Mouse (Mus musculus): Measurements from ENCODE around the gene Nampt.
"Not testable (repeated sequence)": the region's sequence is repeated elsewhere in the genome, so short reads cannot be mapped to it uniquely, and the experiment has no call there.

Nampt gene

DNA sequence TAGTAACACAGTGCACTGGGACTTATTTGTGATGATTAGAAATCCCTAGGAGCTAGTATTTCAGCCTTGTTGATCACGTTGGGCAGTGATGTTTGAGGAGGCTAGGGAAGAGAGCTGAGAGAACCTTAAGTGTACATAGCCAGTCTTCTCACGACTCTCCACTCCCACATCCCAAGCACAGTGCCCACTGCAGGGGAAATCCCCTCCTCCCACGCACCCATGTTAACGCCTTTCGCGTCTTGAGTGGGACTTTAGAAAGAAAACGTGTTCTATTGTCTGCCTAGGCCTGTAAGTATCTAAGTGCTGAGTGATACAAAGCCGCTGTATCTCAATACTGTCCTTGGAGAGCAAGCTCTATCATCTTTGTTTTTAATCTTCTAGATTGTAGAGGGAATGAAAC lies 27.0 kb downstream of the Nampt start:
- no peak for DNase-seq

DNA sequence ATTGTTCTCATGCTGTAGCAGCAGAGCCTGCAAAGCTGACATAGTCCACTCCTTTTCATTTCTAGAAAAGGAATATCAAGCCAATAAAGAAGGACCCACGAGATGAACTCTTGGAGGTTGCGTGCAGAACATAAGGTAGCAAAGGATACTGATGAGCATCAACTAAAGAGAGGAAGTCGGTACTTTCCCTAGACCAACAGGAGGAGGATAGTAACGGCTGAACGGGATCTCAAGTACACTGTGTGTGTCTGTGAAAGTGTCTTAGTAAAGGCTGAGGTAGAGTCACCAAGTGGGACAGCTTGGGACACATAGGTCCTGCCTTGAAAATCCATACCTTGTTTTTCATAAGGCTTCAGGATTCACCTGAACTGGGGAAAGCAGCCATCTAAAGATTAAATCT lies 34.4 kb downstream of the Nampt start:
- DNase-seq, result no peak

DNA sequence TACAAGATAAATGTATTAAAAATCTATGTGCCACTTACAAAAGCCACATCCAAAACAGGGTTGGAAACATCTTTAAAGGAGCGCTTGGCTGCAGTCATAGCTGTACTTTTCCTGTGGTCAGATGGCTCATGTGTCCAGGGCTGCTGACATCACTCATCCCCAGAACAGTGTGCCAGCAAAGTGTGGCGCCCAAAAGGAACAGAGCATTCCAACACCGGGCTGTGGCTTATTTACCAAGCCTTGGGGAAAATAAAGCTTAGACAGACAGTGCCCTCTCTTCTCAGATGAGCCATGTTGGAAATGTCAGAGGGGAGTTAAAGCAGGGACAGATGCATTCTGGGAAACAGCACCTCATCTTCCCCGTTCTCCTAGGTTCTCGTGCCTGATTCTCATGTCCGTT lies 35.5 kb downstream of the Nampt start:
- DNase-seq, result no peak

DNA sequence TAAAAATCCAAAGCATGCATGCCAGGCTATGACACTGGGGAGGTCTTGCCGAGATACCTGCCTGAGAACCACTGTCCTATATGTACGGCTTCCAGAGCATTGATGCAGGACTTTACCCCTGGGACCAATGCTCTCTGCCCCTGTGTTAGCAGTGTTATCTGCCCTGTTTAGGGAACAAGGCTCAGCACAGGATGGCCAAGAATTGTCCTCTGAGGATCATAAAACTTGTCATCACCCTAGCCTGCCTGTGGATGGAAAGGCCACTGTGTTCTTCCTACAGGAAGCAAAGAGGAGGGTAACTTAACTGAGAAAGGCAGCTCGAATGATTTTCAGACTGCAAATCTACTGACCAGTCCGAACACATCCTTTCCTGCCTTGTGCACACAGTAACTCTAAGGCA lies 36.1 kb downstream of the Nampt start:
- DNase-seq, result no peak

DNA sequence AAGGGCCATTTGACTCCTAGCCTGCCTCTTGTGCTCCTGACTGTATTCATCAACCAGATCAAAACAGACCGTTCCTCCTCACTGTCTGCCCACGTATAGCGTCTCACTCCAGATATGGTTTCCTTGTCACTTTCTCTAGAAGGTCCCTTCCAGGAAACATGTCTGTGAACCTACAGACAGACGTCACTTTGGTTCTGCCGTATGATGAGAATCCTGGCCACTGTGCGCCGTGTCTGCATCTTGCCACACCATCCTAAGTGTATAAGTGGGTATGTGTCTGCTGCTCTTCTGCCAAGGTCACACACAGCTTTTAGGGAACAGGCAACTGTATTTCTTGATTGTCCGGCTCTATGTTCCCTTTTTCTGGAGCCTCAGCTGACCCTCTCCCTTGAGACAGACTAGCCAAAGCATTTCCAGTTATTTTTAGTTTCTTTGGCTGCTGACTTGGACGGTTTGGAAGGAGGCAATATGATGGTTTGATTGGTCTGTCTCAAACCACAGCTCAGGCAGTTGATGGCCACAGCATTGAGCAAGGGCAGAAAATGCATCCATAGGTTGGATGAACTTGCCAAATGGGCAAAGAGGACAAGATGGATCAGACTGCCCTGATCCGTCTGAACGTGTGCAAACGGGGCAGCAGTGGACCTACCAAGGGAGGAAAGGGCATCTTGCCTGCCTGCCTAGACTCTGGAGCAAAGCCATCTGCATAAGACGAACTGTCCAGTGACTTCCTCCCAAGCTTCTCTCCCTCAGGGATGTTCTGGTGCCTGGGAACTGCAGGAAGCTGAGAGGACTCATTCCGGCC lies 37.6 kb downstream of the Nampt start:
- no peak for DNase-seq

DNA sequence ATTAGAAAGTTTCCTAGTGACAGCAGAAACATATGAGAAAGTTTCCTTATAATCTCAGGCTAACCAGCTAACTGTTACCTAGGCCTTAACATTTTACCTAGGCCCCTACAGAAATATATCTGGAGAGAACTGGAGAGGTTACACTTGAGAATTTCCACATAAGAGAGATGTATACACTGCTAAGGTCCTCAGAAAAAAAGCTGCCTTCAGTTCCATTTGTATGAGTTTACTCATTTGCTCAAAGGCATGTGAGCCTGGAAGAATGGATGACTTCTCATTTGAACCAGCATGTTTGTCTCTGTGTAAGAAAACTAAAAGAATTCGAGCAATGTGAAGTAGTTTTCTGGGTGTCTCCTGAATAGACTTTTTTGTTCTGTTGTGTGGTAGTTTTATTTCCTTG lies 39.1 kb downstream of the Nampt start:
- DNase-seq, result no peak

DNA sequence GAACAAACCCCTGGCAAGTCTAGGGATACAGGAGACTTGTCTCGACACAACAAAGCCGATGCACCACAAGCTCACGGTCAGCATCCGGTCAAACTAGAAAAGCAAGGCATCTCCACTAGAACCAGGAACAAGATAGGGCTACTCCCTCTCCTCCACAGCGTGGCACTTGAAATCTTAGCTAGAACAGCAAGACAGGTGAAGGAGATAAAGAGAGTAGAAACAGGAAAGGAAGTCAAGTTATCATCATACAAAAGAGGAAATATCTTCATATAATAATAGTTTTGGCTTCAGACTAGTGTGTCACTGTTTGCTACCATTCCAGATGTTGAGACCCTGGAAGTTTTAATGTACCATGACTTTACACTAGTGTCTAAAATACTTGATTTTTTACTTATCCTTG lies 41.5 kb downstream of the Nampt start:
- DNase-seq, result no peak

DNA sequence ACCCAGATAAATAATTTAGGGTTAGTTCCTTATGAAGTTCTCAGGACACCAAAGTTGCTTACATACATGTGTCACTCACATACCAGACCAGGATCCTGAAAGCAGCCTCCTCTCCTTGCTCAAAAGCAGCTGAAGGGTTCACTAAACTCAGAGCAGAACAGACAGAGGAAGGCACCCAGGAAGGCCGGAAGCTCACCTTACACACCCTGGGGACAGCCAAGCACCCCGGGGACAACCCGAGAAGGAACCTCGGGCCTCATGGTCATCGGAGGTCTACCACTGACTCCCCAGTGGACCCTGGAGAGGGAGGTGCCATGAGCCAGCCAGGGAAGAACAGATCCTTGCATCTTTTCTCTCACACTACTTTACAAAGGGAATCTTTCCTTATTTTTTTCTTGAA lies 51.5 kb downstream of the Nampt start:
- no peak for DNase-seq

DNA sequence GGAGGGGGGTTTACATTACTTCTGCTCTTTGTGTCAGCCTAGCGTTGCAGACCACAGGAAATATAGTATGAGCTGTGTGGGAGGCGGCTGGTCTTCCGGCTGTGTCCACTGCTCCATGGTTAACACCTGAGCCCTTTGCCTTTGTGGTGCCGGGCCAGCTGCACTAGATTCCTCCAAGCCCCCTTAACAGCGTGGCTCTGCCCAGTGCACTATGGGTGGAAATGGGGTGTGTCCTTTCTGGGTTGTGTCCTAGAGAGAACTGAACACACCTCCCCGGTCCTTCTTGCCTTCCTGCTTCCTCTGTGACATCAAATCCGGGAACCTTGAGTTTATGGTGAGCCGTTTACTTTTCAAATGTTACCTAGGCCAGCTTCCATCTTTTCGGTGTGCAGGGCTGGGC lies 58.2 kb downstream of the Nampt start:
- DNase-seq, result no peak

DNA sequence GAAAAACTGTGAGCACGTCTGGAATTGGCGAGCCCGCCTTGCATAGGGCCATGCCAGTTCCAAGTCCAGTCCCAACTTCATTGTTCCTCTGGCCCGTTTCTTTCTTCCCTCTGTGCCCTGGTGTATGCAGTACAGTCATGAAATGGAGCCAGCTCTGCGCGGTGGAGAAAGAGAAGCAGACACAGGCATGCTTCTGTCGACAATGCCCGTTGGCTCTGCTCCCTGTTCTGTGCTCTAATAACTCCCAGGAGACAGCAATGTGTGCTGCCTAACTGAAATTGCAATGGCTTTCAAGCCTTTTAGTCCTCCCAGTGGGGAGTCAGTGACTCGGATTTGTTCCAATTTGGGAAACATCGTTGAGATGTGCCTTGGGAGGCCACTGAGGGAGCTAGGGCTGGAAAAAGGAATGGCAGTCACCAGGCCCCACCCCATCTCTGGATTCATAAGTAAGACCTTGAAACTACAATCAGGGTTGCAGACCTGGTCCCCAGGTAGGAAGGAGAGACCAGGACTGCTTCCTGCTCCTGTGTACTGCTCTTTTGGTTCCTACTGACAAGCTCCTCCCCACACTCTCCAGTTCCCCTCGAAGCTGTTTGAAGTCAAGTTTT lies 58.7 kb downstream of the Nampt start:
- DNase-seq, result no peak

DNA sequence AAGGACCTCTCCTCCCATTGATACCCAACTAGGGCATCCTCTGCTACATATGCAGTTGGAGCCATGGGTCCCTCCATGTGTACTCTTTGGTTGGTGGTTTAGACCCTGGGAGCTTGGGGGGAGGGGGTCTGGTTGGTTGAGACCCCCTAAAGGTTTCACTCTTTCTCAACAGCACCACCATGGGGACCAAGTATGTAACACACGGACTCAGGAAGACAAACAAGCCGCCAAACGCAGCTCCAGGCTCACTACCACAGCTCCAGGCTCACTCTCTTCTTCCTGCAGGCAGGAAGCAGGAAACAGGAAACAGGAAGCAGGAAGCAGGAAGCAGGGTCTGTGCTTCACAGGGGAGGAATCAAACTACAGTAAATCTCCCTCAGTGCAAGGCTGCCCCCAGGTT lies 60.0 kb downstream of the Nampt start:
- DNase-seq, result no peak

DNA sequence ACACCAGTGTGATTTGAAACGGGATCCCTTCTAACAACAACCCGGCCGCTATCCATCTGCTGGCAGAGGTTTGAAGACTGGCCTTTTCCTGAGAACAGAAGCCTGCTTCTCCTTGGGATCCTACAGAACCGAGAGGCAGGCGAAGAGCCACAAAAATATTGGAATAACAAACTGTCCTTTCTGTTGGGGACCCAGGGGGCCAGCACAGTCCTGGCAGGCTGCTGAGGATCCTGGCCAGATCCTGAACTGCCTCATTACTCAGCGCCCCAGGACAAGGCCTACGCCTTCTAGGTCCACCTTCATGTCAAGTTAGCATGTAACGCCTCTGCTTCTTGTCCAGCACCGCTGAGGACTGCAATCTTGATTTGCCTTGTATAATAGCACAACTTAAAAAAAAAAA lies 65.0 kb downstream of the Nampt start:
- no peak for DNase-seq

DNA sequence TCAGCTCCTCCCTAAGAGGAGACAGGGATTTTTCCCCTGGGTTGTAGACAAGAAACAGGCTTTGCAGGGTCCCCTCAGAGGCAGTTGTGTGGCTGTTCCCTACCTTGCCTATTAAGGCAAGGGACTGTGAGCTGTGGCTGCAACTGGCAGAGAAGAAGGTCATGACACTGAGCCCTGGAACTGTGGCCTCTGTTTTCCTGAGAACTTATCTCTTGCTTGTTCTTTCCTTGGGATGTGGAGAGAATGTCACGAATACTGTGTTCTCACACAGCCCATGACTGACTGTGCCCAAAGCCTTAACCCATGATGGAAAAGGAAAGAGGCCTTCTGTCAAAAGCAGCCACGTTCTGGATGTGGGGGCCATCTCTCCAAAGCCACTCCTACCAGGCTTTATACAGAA lies 65.7 kb downstream of the Nampt start:
- no peak for DNase-seq

DNA sequence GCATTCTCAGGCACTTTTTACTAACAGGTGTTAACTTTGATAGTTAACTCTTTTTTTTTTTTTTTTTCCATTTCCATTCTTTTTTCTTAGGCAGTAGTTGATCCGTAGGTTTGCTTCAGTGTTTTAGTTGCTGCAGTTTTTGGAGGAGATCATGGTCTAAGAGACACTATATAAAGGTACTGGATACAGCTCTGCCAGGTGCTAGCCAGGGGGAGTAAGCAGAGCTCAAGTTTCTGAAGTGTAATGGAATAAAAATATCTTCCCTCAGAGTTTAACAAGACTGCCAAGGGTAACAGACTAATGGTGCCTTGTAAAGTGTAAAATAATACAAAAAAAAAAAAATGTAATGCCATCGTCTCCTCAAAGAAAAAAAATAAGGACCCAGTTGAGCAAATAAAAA lies 67.0 kb downstream of the Nampt start:
- DNase-seq, result no peak

DNA sequence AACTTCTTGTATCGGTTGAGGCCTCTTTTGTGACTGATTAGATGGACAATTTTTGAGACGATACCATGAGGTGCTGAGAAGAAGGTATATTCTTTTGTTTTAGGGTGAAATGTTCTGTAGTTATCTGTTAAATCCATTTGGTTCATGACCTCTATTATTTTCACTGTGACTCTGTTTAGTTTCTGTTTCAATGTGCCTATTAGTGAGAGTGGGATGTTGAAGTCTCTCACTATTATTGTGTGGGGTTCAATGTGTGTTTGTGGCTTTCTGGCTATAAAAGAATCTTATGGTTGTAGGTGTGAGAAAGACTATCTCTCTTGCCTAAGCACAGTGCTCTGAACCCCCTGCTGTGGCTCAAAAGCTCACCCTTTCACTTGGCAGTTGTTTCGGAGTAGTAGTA lies 68.9 kb downstream of the Nampt start:
- DNase-seq, result no peak

DNA sequence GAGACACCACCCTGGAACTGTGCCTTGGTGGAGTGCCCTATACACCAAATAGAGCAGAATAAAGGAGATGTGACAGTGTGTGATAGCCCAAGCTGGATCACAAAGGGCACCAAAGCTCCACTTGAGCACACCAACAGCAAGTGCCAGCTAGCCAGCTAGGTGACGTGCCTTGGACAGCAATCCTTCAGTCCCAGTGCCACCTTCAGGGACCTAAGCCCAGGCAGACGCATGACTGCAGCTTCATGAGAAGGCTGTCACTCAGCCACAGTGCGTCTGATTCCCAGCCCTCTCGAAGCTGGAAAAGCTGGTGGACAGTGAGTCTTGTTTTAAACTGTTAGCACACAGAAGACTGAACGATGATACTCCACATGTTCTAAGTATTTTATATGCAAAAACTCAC lies 70.5 kb downstream of the Nampt start:
- no peak for DNase-seq

DNA sequence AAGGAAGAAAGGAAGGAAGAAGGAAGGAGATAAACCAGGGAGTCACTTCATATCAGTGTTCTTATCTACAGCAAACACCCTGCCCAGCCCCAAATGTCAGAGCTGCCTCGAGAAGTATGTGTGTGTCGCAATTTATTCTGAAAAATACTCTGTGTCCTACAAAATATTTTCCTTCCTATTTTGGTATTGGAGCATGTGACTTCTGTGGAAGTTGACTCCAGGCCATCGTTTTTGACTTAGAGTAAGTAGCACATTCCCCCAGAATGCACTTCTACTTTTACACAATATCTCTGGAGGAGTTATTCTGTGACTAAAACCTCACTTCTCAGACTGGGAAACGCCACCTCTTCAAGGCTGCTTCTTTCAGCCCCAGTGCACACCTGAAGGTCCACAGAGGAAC lies 71.1 kb downstream of the Nampt start:
- no peak for DNase-seq

DNA sequence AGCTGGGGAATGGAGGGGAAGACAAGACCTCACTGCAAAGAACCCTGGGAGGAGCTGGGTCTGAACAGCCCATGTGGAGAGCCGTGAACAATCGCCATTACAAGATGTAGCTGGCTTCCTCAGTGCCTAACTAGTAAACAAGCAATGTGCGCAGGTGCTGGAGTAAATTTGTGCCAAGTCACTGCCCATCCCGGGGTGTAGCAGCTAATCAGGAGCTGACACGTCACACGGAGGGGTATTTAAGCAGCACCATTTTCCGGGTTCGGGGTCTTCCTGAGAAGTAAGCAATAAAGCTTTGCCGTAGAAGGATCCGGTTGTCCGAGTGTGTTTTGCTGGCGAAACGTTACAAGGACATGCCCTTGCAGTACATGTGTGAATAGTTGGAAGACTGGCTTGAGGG lies 71.9 kb downstream of the Nampt start:
- not testable (repeated sequence) for DNase-seq

DNA sequence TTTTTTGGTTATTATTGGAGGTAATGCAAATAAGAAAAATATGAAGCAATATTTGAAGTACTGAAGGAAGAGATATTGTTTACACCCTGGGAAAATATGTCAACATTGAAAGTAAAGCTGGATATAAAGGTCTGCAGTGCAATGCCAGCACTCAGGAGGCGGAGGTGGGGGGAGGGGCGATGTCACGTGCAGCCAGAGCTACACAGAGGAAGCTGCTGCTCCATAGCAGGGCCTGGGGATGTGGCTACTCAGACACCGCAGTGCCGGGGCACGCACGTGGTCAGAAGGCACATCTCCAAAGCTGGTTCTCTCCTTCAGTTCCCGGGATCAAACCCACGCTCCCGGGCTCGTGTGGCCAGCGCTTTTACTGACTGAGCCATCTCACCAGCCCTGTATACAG lies 73.9 kb downstream of the Nampt start:
- DNase-seq, result peak; percentile 29

DNA sequence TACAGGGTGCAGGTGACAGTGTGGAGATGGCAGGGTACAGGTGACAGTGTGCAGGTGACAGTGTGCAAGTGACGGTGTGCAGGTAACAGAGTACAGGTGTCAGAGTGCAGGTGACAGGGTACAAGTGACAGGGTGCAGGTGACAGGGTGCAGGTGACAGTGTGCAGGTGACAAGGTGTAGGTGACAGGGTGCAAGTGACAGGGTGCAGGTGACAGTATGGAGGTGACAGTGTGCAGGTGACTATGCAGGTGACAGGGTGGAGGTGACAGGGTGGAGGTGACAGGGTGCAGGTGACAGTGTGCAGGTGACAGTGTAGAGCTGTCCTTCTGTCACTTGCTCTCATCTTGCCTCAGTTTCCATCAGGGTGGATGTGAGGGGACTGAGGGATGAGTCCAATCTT lies 76.5 kb downstream of the Nampt start:
- no peak for DNase-seq

DNA sequence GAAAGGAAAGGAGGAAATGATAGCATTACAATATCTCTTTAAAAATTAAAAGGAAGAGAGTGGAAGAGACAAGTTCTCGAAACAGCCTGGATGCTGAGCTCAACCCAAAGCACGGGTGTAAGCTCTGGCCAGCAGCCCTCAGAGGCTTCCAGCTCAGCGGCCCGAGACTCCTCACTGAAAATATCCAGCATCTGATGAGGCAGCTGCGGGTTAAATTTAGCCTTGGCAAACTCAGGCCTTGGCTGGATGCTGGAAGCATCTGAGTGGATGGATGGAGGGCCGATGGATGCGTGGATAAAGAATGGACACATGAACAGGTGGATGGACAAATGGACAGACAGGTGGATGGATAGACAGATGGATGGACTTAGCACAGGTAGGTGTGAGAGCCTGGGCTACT lies 77.2 kb downstream of the Nampt start:
- DNase-seq, result peak; percentile 31

DNA sequence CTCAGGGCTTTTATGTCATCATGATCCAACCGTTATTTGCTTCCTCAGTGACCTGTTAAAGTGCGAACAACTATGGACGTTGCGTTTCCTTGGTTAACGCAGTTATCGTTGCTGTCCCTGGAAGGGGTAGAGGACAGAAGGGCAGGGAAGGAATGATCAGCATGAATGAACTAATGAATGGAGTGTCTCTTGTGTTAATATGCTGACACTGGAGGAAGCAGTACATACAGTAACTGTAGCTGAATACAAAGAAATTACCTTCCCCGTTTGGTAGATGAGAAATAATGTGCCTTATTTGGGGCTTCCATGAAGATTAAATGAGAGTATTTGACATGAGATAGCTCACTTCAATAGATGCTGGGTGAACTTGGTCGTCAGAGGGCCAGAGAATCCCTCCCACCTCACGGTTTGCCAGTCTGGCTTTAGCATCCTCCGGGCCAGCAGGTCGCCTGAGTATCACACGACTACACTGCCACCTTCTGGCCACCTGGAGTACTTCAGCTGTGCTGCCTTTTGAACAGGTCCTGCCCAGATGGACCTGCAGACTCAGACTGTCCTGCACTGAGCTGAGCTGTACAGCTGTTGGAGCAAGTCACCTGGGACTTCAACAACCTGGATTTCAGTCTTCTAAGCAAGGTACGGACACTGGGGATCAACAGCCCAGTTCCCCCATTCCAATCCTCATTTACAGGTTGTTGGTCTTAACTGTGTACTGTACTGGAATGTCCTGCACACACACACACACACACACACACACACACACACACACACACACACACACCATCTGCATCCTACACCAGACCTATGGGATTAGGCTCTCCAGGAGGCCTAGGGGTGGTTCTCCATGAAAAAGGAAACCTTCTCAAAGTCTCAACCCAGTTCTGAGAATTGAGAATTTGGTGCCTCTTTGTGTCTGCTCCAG lies 78.1 kb downstream of the Nampt start:
- DNase-seq, result peak; percentile 87

DNA sequence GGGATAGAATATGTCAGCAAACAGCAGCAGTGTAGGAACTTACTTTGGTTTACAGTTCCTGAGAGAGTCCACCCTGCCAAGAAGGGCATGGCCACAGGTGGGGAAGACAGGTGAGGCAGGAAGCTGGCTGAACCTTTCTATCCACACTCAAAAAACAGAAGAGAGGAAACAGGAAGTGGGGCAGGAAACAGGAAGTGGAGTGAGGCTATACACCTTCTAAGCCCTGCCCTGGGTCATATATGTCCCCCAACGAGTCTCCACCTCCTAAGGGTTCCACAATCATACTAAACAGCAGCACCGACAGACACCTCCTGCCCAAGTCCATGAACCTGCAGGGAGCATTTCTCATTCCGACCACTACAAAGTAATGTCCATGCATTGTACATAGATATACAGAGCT lies 81.7 kb downstream of the Nampt start:
- no peak for DNase-seq

All from right cerebral cortex, postnatal 14 days (tissue).